Mouse (Mus musculus): ENCODE results near the gene Pfdn5.

- TF ChIP-seq CTCF (IDR thresholded peaks at IDR 0.05; ENCODE audit: control insufficient read depth, insufficient read depth, insufficient read length): no peak
- TF ChIP-seq MYOG (IDR thresholded peaks at IDR 0.05; ENCODE audit: control insufficient read depth, extremely low read depth, insufficient read length): no peak
- TF ChIP-seq CEBPB (IDR thresholded peaks at IDR 0.05; ENCODE audit: low read depth): no peak
Observed at GRCm38 (mm10) chr15:102283648-102284047, 42.3 kb upstream of the Pfdn5 start.
